14 mouse cellular contexts compared by ENCODE assay signal in the genomic region with DNA sequence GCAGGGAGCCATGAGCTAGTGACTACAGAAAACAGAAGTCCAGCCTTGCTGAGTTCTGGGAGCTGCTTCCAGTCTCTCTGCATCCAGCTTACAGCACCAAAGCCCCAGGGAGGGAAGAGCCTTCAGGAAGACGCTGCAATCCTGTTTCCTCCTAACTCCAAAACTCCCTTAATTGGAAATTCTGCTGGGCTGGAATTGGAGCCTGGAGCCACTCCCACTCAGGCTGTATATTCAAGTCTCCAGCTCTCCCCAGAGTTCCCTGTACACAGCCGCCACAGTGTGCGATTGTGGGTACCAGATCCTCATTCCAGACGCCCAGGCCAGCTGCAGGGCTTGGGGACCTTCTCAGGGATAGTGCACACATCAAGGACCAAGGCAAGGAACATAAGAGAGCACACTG. TPM values are rescaled to one million over a fixed set of nuclear protein-coding genes. Genes with fewer than 3 reads are reported as not detected.
DNase-seq lines count a peak whose midpoint lies in the region; ATAC-seq and TF ChIP-seq lines count a peak whose summit lies in the region.
"Had no signal": no experiment of that assay in that cellular context is flagged by ENCODE, and none has a peak within 500 bp of the region (broad histone marks: within the 10 kb centered on the region; RNA-seq: fewer than 3 reads in every experiment).

No protein-coding gene starts in this region.

- peak; percentile 39 for DNase-seq in gastrocnemius, adult 2 months
- DNase-seq in gastrocnemius, postnatal 36 days = no peak
- peak; percentile 61 for DNase-seq in lung, embryonic 14.5 days
- DNase-seq in lung, adult 2 months = no peak
- DNase-seq in heart, postnatal 14 days = peak; percentile 43 to 47
- DNase-seq in layer of hippocampus, postnatal 36 days = no peak
- no peak for DNase-seq in left cerebral cortex, adult 8-10 months (ENCODE audit: low spot score in 2 of 2)
- DNase-seq: adrenal gland, postnatal 14 days; midbrain, embryonic 14.5 days had no signal

- peaks cover 4% of the 10 kb centered on the region for H3K27me3 ChIP-seq in lung, embryonic 14.5 days (ENCODE audit: insufficient read depth, low read length)
- H3K27me3 ChIP-seq in small intestine, adult 2 months (ENCODE audit: control insufficient read depth, insufficient read depth, low read length) = no peaks in the 10 kb centered on the region

- TF ChIP-seq POLR2A in lung, adult 2 months (IDR thresholded peaks at IDR 0.05; ENCODE audit: borderline replicate concordance, extremely low read depth, low read depth, low read length) = no peak
- TF ChIP-seq POLR2A in small intestine, adult 2 months (IDR thresholded peaks at IDR 0.05; ENCODE audit: low read depth, low read length) = no peak

- H3K4me1 ChIP-seq in lung, embryonic 14.5 days (ENCODE audit: insufficient read depth) = no peaks in the 10 kb centered on the region
- H3K4me1 ChIP-seq in lung, adult 2 months (ENCODE audit: control insufficient read depth, insufficient read depth, low read length) = no peaks in the 10 kb centered on the region
- H3K4me1 ChIP-seq in small intestine, adult 2 months (ENCODE audit: control insufficient read depth, insufficient read depth, insufficient read length, low read length) = no peaks in the 10 kb centered on the region

- H3K4me3 ChIP-seq in gastrocnemius, adult 2 months = peak overlapping the region; percentile 29
- H3K4me3 ChIP-seq in lung, embryonic 14.5 days (ENCODE audit: low read depth, low read length) = no peak overlapping the region
- H3K4me3 ChIP-seq in lung, adult 2 months (replicated peaks; ENCODE audit: extremely low read depth, low read depth, low read length) = no peak overlapping the region
- no peak overlapping the region for H3K4me3 ChIP-seq in small intestine, adult 2 months (ENCODE audit: low read depth, low read length)

- peak overlapping the region; percentile 74 for H3K27ac ChIP-seq in gastrocnemius, adult 2 months
- H3K27ac ChIP-seq in lung, embryonic 14.5 days (ENCODE audit: low read depth) = peak overlapping the region; percentile 73
- H3K27ac ChIP-seq in small intestine, adult 2 months (ENCODE audit: insufficient read depth, low read depth, low read length) = peak overlapping the region; percentile 49
- H3K27ac ChIP-seq: macrophage had no signal

- no peak for ATAC-seq in lung, embryonic 14.5 days (ENCODE audit: insufficient read depth)
- ATAC-seq: inflammation-experienced regulatory T-cells, adult 6 months had no signal

- intact Hi-C loops in gastrocnemius, adult 2 months (cut with DNase I) = no loop called here
- intact Hi-C loops in gastrocnemius, postnatal 36 days (cut with DNase I) = no loop called here
- intact Hi-C loops in heart, postnatal 14 days (cut with DNase I) = no loop called here

- H3K9me3 ChIP-seq in lung, embryonic 14.5 days (ENCODE audit: low read depth, low read length) = no peaks in the 10 kb centered on the region

- no peak for TF ChIP-seq CTCF in gastrocnemius, adult 2 months (IDR thresholded peaks at IDR 0.05)
- TF ChIP-seq CTCF in lung, embryonic 14.5 days (IDR thresholded peaks at IDR 0.05; ENCODE audit: low read depth) = no peak
- TF ChIP-seq CTCF in lung, adult 2 months (IDR thresholded peaks at IDR 0.05; ENCODE audit: insufficient read depth, low read length) = no peak
- no peak for TF ChIP-seq CTCF in small intestine, adult 2 months (IDR thresholded peaks at IDR 0.05; ENCODE audit: extremely low read depth, insufficient read length, insufficient replicate concordance, low read depth, low read length)

- no peak overlapping the region for H3K4me2 ChIP-seq in lung, embryonic 14.5 days

- peaks cover 3% of the 10 kb centered on the region; the same call in 1 of the 2 replicates for H3K36me3 ChIP-seq in lung, embryonic 14.5 days (ENCODE audit: insufficient read depth)
- no peaks in the 10 kb centered on the region for H3K36me3 ChIP-seq in small intestine, adult 2 months (ENCODE audit: control insufficient read depth, insufficient read depth, low read length)

- peak overlapping the region; percentile 26 for H3K9ac ChIP-seq in lung, embryonic 14.5 days

- 32% methylated on average over 4 of the region's 4 CpGs for WGBS in lung, embryonic 14.5 days
- WGBS in lung, adult 2 months = 32% methylated on average over 4 of the region's 4 CpGs
- 52% methylated on average over 4 of the region's 4 CpGs for WGBS in small intestine, adult 2 months

RNA-seq across cellular contexts. Expression of a gene that starts 27.6 kb away (rescaled TPM):
- total RNA-seq in gastrocnemius, adult 2 months (2021) = 100 to 1,000 TPM; 424 to 437 TPM
- 100 to 1,000 TPM; 427 to 468 TPM for total RNA-seq in gastrocnemius, postnatal 36 days (2021)
- 2.7 and 2.9 TPM in 2 replicates for polyA plus RNA-seq in lung, embryonic 14.5 days (2014; fragmentation: Nextera tagmentation; extraction: Ambion mirVana)
- 32.3 and 38.4 TPM in 2 replicates for polyA plus RNA-seq in lung, adult 2 months (2012; rRNA removed)
- total RNA-seq in heart, postnatal 14 days (2021) = 100 to 1,000 TPM; 401 to 402 TPM
- polyA plus RNA-seq in small intestine, adult 2 months (2012; rRNA removed) = 20.6 and 28.7 TPM in 2 replicates
- under 1 TPM; 0.45 to 0.63 TPM for total RNA-seq in layer of hippocampus, postnatal 36 days (2021)
- total RNA-seq in left cerebral cortex, adult 8-10 months (2022) = under 1 TPM; 0.49 to 0.85 (median 0.71) TPM
- total RNA-seq: common myeloid progenitor, adult 5-6 weeks; granulocyte monocyte progenitor cell, adult 5-6 weeks had no signal
- polyA plus RNA-seq: inflammation-experienced regulatory T-cells, adult 6 months; macrophage had no signal

RNA-seq across cellular contexts. Expression of a gene that starts 54.3 kb away (rescaled TPM):
- 10 to 100 TPM; 32.4 to 38.2 TPM for total RNA-seq in gastrocnemius, adult 2 months (2021)
- 10 to 100 TPM; 31.3 to 32.4 TPM for total RNA-seq in gastrocnemius, postnatal 36 days (2021)
- 90.7 and 91.9 TPM in 2 replicates for polyA plus RNA-seq in lung, embryonic 14.5 days (2014; fragmentation: Nextera tagmentation; extraction: Ambion mirVana)
- 9.2 and 17.2 TPM in 2 replicates for polyA plus RNA-seq in lung, adult 2 months (2012; rRNA removed)
- 10 to 100 TPM; 22.3 to 25.3 TPM for total RNA-seq in heart, postnatal 14 days (2021)
- 5.0 and 12.2 TPM in 2 replicates for polyA plus RNA-seq in small intestine, adult 2 months (2012; rRNA removed)
- total RNA-seq in layer of hippocampus, postnatal 36 days (2021) = 10 to 100 TPM; 19.0 to 19.5 TPM
- 10 to 100 TPM; 21.1 to 27.5 (median 27.1) TPM for total RNA-seq in left cerebral cortex, adult 8-10 months (2022)

Comparison
In these comparisons a context has a peak if more than half of its experiments do, and no peak if none do; other contexts are left out.
1. DNase-seq: peak in gastrocnemius, adult 2 months (single experiment), lung, embryonic 14.5 days (single experiment) and heart, postnatal 14 days (2 of 2); none in gastrocnemius, postnatal 36 days (0 of 2), lung, adult 2 months (single experiment), layer of hippocampus, postnatal 36 days (0 of 2) and left cerebral cortex, adult 8-10 months (0 of 2).
2. RNA of a gene that starts 27.6 kb away (total RNA-seq): 427 to 468 TPM in gastrocnemius, postnatal 36 days, 424 to 437 TPM in gastrocnemius, adult 2 months and 401 to 402 TPM in heart, postnatal 14 days; 0.49 to 0.85 TPM in left cerebral cortex, adult 8-10 months and 0.45 to 0.63 TPM in layer of hippocampus, postnatal 36 days; every median in the first group is over 100 times any median in the second.
3. Peak in every context shown above with its lines, with median percentiles within 50 percentile points of each other: H3K27ac ChIP-seq.